Mouse (Mus musculus) kidney, adult 8-10 months (tissue): ENCODE results near the gene Hoxb9.
A peak's percentile ranks its signal among the peaks of the same experiment; 100 is the strongest.

Experiments used
- DNase-seq, 2 experiments: peaks; one replicate each; pipeline ENCODE4 v3.0.0; 2022

Gene Hoxb9

DNA sequence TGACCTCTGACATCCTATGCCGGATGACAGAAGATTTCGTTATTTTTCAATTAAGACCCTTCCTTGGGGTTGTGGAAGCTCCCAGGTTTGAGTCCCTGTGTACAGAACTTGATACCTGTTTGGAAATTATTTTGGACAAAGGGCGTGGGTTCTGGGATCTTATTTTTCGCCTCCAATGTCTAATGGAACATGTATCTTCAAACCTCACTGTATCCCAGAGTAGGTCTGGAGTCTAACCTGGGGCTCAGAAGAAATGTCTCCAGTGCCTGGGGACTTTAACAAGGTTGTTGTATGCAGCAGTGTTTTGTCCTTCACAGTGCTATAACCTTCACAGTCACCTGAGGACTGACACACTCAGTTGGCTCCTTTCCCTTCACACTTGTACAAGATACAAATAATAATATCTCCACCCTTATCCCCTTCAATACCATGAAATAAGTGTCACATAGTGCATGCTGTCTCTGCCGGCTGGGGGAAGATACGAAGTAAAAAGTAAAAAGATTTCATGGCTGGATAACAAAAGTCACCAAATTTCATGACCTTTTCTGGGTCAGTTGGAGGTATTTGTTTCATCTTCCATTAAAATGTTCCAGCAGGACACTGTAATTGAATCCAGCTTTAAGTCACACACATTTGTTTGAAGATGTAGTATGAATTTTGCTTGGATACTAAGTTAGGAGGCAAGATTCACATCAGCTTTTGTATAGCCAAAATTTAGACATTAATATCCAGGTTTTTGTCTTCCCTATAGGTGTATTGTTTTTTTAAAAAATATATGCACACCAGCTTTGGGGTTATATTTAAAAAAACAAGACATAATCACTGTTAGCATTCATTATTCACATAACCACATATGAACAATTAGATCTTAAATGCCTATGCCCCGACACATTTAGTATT, 4.0 kb upstream of the Hoxb9 start:
- DNase-seq, result no peak

GRCm38 (mm10) chr11:96268031-96268745, 3.1 kb upstream of the Hoxb9 start:
- DNase-seq, result no peak

- peak; percentile 75 to 81 for DNase-seq
These were observed 1.4 kb upstream of the Hoxb9 start for GRCm38 (mm10) chr11:96269869-96270268.

- peak; percentile 72 to 73 for DNase-seq
These were observed 319 bp downstream of the Hoxb9 start for GRCm38 (mm10) chr11:96271541-96272011.

DNA sequence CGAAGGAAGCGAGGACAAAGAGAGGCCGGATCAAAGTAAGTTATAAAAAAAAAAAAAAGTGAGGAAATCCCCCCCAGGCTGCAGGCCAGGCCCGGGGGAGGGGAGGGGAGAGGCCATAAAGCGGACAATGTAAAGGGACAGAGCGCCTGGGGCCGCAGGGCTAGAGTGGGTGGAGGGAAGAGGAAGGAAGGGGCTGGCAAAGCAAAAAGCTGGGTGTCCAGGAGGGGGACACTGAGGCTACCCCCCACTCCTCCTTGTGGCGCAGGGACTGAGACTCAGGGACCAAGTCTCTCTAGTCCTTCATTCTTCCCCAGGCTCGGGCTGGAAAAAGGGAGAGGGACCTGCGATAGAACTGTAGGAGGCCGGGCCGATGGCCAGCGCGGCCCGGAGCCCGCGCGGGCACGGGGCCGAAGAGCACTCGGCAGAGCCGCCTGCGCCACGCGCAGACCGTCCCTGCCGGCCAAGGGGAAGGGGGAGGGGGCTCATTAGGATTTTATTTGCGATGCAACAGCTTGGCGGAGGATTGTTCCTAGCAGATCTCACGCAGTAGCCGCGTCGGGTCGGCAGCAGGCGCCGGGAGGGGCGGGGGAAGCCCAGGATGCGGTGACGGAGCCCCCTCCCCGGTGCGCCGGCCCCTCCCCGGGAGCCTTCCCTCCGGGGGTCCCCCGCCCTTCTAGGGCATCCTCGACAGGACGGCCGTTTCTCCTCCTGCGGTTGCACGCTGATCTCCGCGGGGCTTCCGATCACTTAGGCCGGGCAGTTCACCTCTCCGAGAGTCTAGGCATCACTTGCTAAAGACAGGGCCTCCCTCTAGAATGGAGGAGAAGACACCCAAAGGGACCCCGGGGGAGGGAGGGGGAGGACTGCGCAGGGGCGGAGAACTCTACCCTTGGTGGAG, 1.0 kb downstream of the Hoxb9 start:
- peak in 1 of 2 experiments; percentile 42 for DNase-seq

DNA sequence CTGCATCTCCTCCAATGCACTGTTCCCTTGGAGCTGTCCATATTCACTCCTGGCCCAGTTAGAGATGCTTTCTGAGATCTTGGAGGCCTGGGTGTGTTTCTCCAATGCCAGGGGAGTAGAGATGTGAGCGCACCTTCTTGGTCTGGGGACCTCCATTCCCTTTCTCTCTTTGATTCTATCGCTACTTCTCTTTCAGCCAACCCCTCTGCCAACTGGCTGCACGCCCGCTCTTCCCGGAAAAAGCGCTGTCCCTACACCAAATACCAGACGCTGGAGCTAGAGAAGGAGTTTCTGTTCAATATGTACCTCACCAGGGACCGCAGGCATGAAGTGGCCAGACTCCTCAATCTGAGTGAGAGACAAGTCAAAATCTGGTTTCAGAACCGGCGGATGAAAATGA, 3.2 kb downstream of the Hoxb9 start:
- no peak for DNase-seq

DNA sequence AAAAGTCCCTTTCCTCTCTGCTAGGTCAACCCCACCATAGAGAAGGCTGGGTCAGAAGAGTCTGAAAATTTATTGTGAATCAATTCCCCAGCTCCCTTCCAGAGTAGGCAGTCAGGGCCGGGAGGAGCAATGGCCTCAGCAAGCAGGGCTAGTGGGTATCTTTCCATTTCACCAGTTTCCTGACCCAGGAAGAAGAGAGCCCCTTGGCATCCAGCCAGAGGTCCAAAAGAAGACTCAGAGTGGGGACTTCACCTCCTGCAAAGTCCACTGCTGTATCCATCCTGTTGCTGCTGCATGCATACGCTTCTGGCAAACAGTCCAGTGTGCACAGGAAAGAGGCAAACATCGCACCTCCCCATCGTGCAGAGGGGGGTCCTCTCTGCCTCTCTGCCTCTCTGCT, 4.6 kb downstream of the Hoxb9 start:
- DNase-seq, result peak in 1 of 2 experiments; percentile 57

- no peak for DNase-seq
These were observed 6.1 kb downstream of the Hoxb9 start for GRCm38 (mm10) chr11:96277151-96278044.

GRCm38 (mm10) chr11:96278324-96278723, 7.1 kb downstream of the Hoxb9 start:
- DNase-seq, result no peak

DNA sequence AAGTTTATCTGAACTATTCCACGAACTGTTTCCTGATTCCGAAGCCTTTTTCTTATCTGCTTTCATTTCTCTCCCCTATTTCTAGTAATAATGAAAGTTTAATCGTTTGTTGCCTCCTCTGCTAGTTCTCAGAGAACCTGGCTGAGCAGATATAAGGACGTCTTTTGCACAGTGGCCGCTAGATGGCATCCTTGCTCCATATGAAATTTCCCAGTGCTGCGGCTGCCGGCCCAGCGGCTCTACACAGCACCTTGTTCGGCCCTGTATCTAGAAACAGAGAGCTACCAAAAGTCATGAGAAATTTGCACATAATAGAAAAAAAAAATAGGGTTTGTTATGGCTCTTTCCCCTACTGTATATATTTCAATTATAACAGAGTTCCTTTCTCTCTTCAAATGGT, 7.5 kb downstream of the Hoxb9 start:
- peak; percentile 91 to 92 for DNase-seq

DNA sequence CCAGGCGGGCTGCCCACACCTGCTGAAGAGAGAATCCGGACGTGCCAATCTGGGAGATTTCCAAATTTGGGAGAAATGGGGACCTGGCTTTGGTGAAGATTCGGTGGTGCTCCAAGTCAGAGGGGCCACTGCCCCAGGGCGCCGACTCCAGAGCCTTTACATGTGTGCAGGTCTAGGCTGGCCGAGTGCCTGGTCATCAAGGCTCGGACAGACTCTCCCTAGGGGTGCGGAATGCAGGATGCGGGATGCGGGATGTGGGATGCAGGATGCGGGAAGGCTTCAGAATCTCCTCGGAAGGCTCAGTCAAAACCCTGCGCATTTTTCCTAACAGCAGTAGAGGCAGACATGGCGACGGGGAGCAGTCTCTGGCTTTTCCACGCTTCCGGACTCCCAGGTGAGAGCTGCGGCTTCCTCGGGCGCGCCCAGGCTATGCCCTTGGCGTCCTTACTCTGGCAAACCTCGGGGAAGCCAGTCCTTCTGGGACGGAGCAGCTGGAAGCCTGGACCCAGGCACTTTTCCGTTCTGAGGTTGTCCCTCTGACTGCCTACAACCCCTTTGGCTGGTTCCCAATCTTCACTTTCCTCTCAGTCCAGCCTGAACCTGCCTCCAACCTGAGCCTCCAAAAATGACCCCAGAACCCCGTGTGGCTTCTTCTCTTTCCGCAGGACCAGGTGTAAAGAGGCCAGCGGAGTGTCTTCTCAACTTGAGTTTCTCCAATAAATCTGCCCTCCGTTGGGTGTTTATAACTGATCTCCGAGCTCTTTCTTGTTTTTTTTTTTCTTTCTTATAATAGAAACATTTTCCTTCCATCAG, 8.4 kb downstream of the Hoxb9 start:
- peak in 1 of 2 experiments; percentile 50 for DNase-seq

DNA sequence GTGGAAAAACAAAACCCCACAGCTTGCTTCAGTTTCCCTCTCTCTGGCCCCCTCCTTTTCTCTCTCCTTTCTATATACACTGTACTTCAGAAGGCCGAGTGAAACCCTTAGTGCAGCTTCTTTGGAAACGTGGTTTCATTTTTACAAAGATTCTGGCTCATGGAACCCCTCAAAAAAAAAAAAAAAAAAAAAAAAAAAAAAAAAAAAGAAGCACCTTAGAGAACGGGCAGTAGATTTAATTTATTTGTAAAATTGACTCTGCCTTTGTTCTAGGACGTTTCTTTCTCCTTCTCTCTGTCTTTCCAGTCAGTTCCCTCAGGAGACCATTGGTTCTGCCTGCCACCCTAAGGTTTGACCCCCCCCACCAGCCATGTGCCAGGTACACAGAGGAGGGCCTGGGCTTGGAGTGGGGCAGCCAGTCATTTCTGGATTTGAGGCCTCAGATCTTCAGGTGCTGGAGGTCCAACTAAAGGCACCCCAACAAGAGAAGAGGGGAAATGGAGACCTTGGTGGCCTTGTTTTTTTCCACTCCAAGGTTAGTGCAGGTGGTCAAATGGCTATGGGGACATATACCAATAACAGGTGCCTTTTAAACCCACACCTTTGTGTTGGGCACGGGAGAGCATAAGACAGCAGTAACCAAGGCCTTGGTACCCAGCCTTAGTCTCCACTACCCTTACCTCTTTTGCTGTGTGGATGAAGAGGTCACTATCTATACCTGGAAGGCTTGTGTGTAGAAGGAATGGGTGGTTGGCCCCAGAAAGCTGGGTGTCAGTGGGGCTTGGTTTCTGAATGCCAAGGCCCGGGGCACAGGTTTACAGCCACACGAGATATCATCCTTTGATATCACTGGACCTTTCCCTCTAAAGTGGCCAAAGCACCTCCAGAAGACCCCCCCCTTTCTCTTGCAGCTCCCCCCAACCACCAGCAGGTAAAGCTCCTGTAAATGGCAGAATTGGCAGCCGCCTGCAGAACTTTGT, 9.4 kb downstream of the Hoxb9 start:
- DNase-seq, result peak in 1 of 2 experiments; percentile 60

DNA sequence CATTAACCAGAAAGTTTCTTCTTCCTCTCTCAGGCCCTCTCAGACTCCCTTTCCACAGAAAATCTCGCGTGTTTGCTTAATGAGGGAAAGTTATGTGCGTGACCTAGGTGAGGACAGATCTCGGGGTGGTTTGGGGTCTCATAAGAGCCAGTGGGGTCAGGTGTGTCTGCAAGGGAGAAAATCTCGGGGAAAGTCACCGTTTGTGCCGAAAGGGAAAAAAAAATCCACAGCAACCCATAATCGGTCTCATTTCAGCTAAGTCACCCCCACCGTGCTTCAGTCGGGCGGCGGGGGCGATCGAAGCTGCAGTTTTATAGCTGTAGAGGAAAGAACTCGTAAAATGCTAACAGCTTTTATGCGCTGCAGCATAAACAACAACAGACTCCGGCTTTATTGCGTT, 10.1 kb downstream of the Hoxb9 start:
- DNase-seq, result peak in 1 of 2 experiments; percentile 36

- DNase-seq, result peak in 1 of 2 experiments; percentile 46
These were observed 10.8 kb downstream of the Hoxb9 start, which contains the start of gene Hoxb8 for GRCm38 (mm10) chr11:96281855-96282570. TSS of gene Hoxb8 (plus strand) at chr11:96281905.

GRCm38 (mm10) chr11:96282795-96283430, 11.7 kb downstream of the Hoxb9 start:
- peak in 1 of 2 experiments; percentile 33 for DNase-seq

GRCm38 (mm10) chr11:96284041-96284749, 12.9 kb downstream of the Hoxb9 start:
- peak in 1 of 2 experiments; percentile 49 for DNase-seq
